Mouse (Mus musculus): ENCODE measurements around the gene Ctnnd1.

DNA sequence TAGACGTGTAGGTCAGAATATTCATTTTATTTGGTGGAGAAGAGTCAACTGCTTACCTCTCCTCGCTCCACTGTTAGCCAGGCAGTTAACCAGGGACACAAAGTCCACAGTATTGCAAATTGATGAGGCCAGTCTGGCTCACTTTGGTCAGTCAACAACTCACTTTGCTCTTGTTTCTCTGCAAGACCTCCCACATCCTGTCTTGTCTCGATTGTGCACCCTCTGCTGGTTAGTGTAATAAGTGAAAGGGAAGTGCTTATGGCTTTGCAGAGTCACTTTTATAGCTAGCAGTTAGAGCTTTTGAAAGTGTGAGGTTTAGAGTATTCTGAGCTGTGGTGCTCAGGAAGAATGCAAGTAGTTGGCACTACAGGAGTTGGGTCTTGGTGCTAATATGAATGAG is 9.7 kb upstream of the Ctnnd1 start:
- no peak for TF ChIP-seq POLR2A (IDR thresholded peaks at IDR 0.05; ENCODE audit: control insufficient read depth, low read depth, low read length)
- no peak for TF ChIP-seq CTCF (IDR thresholded peaks at IDR 0.05; ENCODE audit: control insufficient read depth, insufficient read depth, insufficient replicate concordance, low read depth, low read length)

All from testis, adult 2 months (tissue).